Mouse (Mus musculus) myocyte (in vitro differentiated cells): ENCODE measurements around the gene Sobp. TPM values are rescaled to one million over a fixed set of nuclear protein-coding genes. Genes with fewer than 3 reads are reported as not detected.

Source experiments
- H3K27me3 ChIP-seq: one replicate; pipeline ENCODE4 v1.6.1; 2011; ENCODE audit not compliant: control insufficient read depth, insufficient read depth, insufficient read length
- H3K36me3 ChIP-seq: one replicate; pipeline ENCODE4 v1.6.1; 2011; ENCODE audit not compliant: control insufficient read depth, insufficient read depth
- H3K4me2 ChIP-seq: one replicate; pipeline ENCODE4 v1.6.1; 2011; ENCODE audit warnings: low read depth, control low read depth
- H3K4me3 ChIP-seq: one replicate; pipeline ENCODE4 v1.5.1; 2011; ENCODE audit warnings: mild to moderate bottlenecking, control low read depth, moderate library complexity
- H3K79me2 ChIP-seq: one replicate; pipeline ENCODE4 v1.6.1; 2011; ENCODE audit not compliant: control insufficient read depth, insufficient read depth
- H3ac ChIP-seq: one replicate; pipeline ENCODE4 v1.6.1; 2011; ENCODE audit not compliant: control insufficient read depth, insufficient read length
- CEBPB ChIP-seq: IDR thresholded peaks from 2 replicates; pipeline ENCODE4 v1.6.1; 2011; ENCODE audit warnings: mild to moderate bottlenecking, moderate library complexity; ENCODE audit not compliant: poor library complexity, insufficient read depth, severe bottlenecking
- E2F4 ChIP-seq: IDR thresholded peaks from one replicate; pipeline ENCODE4 v1.6.1; 2011; ENCODE audit warnings: mild to moderate bottlenecking, control low read depth, moderate library complexity; ENCODE audit not compliant: insufficient read depth
- MAX ChIP-seq: IDR thresholded peaks from one replicate; pipeline ENCODE4 v1.6.1; 2011; ENCODE audit warnings: low read depth, mild to moderate bottlenecking, control low read depth
- MYOD1 ChIP-seq, 3 experiments: IDR thresholded peaks; one replicate each; pipeline ENCODE4 v1.6.1; 2011; ENCODE audit warnings: control low read depth in 2 of 3, low read depth in 2 of 3, mild to moderate bottlenecking in 2 of 3, moderate library complexity in 1 of 3; ENCODE audit not compliant: insufficient read length in 2 of 3, control insufficient read depth in 1 of 3
- MYOG ChIP-seq, 3 experiments: IDR thresholded peaks; one replicate each; pipeline ENCODE4 v1.6.1; 2011; ENCODE audit warnings: control low read depth in 2 of 3, low read depth in 2 of 3, mild to moderate bottlenecking in 2 of 3; ENCODE audit not compliant: insufficient read length in 2 of 3, control insufficient read depth in 1 of 3, insufficient read depth in 1 of 3
- POLR2A ChIP-seq: IDR thresholded peaks from one replicate; pipeline ENCODE4 v1.6.1; 2011; ENCODE audit warnings: low read depth, mild to moderate bottlenecking, control low read depth, moderate library complexity; ENCODE audit not compliant: insufficient read length
- POLR2AphosphoS2 ChIP-seq: IDR thresholded peaks from one replicate; pipeline ENCODE4 v1.6.1; 2011; ENCODE audit warnings: low read depth, control low read depth; ENCODE audit not compliant: insufficient read length
- REST ChIP-seq: IDR thresholded peaks from one replicate; pipeline ENCODE4 v1.6.1; 2011; ENCODE audit warnings: mild to moderate bottlenecking, control low read depth, moderate library complexity; ENCODE audit not compliant: insufficient read depth, insufficient read length
- SRF ChIP-seq: IDR thresholded peaks from one replicate; pipeline ENCODE4 v1.6.1; 2011; ENCODE audit warnings: low read depth; ENCODE audit not compliant: control insufficient read depth, insufficient read length
- TCF12 ChIP-seq: IDR thresholded peaks from one replicate; pipeline ENCODE4 v1.6.1; 2011; ENCODE audit warnings: mild to moderate bottlenecking, control low read depth; ENCODE audit not compliant: poor library complexity, insufficient read depth, severe bottlenecking
- TCF3 ChIP-seq: IDR thresholded peaks from one replicate; pipeline ENCODE4 v1.6.1; 2011; ENCODE audit warnings: low read depth, control low read depth; ENCODE audit not compliant: insufficient read length
- USF1 ChIP-seq: IDR thresholded peaks from one replicate; pipeline ENCODE4 v1.6.1; 2011; ENCODE audit warnings: low read depth, mild to moderate bottlenecking, control low read depth, moderate library complexity
- polyA plus RNA-seq: library from polyadenylated mRNA; unstranded; fragments of >200 nt; fragmentation: generic; extraction: Trizol; gene quantifications from one replicate; pipeline ENCODE4 v1.2.1, GENCODE M21; 2012; ENCODE audit warnings: missing spikeins

Sobp gene
- polyA plus RNA-seq, 1 experiment = 3.2 TPM

DNA sequence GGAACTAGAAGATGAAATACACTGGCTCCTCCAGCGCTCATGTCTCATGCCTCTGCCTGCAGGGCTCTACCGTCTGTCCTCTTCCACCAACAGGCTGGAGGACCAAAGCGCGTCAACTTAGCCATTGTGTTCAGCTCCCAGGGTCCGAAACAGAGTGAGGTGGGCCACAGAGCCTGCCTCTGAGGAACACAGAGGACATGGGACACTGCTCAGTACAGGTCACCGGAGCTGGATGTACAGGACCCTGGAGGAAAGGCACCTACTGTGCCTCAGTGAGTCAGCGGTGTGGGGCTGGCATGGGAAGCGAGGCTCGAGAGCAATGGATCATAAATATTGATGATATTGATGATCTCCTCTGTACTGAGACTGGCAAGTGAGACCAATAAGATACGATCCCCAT lies 175.0 kb downstream of the Sobp start:
- Histone ChIP-seq H3K4me2 (no peak overlapping the region), H3K4me3 (no peak overlapping the region), H3K27me3 (no peaks in the 10 kb centered on the region), H3K79me2 (no peaks in the 10 kb centered on the region), H3K36me3 (no peaks in the 10 kb centered on the region), H3ac (no peak overlapping the region)
- TF ChIP-seq MYOG (IDR thresholded peaks at IDR 0.05; ENCODE audit: control insufficient read depth in 1 of 3, insufficient read depth in 1 of 3, insufficient read length in 2 of 3, low read depth in 2 of 3) (no peak), MYOD1 (IDR thresholded peaks at IDR 0.05; ENCODE audit: control insufficient read depth in 1 of 3, insufficient read length in 2 of 3, low read depth in 2 of 3) (no peak), CEBPB (no peak), TCF12 (no peak), SRF (no peak), TCF3 (no peak), MAX (no peak), POLR2AphosphoS2 (no peak), USF1 (no peak), POLR2A (no peak), REST (no peak), E2F4 (no peak)

DNA sequence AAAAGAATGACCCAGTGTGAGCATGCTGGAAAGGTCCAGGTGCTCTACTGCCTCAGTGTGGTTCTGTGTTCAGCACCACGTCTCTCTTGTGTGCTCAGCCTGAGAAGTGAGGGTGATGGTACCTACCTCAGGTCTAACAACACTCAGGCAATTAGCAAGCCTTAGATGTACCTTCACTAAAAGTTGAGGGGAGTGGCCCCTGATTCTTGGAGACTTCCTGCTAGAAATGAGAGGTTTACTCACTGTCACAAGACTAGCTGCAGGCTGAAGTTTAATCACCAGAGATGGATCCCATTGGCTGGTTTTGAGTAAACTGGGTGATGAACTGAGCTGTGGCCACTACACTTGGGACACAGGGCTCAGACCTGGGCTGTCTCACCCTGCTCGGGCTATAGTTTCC lies 177.1 kb downstream of the Sobp start:
- Histone ChIP-seq H3K4me2 (no peak overlapping the region), H3K27me3 (no peaks in the 10 kb centered on the region), H3ac (no peak overlapping the region), H3K4me3 (no peak overlapping the region), H3K36me3 (no peaks in the 10 kb centered on the region), H3K79me2 (no peaks in the 10 kb centered on the region)
- TF ChIP-seq POLR2AphosphoS2 (no peak), MYOD1 (IDR thresholded peaks at IDR 0.05; ENCODE audit: control insufficient read depth in 1 of 3, insufficient read length in 2 of 3, low read depth in 2 of 3) (no peak), SRF (no peak), CEBPB (no peak), MAX (no peak), POLR2A (no peak), REST (no peak), TCF3 (no peak), MYOG (IDR thresholded peaks at IDR 0.05; ENCODE audit: control insufficient read depth in 1 of 3, insufficient read depth in 1 of 3, insufficient read length in 2 of 3, low read depth in 2 of 3) (no peak), E2F4 (no peak), TCF12 (no peak), USF1 (no peak)

DNA sequence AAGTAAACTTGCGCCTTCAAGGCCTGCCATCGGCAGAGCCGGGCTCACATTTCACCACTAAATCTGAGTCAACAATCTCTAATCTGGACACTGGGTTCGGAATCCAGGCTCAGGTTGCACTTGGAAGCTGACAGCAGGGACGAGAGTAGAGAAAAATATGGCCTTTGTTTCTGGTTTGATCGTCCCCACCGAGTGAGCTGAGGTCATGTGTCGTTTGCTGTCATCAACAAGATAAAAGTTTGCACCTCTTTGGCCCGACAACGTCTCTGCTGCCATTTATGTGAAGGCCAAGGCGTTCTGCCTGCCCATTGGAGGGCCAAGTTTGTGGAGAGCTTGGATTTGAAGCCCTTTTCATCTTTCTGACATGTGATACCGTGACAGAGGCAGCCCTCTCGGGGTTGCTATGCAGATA lies 178.8 kb downstream of the Sobp start:
- Histone ChIP-seq H3K36me3 (no peaks in the 10 kb centered on the region), H3K79me2 (no peaks in the 10 kb centered on the region), H3K4me2 (peak overlapping the region; percentile 57), H3K4me3 (no peak overlapping the region), H3K27me3 (no peaks in the 10 kb centered on the region), H3ac (no peak overlapping the region)
- TF ChIP-seq USF1 (no peak), E2F4 (no peak), MYOG (IDR thresholded peaks at IDR 0.05; ENCODE audit: control insufficient read depth in 1 of 3, insufficient read depth in 1 of 3, insufficient read length in 2 of 3, low read depth in 2 of 3) (no peak), CEBPB (no peak), TCF3 (no peak), SRF (no peak), MYOD1 (IDR thresholded peaks at IDR 0.05; ENCODE audit: control insufficient read depth in 1 of 3, insufficient read length in 2 of 3, low read depth in 2 of 3) (no peak), TCF12 (no peak), POLR2A (no peak), MAX (no peak), POLR2AphosphoS2 (no peak)

DNA sequence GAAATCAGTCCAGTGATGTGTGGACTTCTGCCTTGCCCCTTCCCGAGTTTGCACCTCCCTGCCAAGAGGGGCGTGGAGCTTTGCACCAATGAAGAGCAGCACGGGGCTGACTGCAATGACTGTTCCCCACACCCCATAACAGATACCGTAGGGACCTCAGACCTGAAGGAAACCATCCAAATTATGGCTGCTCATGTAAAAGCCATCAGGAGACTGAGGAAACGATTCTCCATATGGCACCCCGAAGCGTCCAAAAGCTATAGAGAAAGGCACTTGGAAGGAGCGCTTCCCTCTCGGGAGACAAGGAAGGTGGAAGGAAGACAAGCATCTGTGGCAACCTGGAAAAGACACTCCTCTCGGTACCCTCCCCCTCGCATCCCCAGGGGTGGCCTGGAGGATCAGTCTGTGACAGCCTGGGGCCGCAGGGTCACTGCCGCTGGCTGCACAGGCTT lies 180.0 kb downstream of the Sobp start:
- TF ChIP-seq POLR2AphosphoS2 = no peak
- no peak for TF ChIP-seq TCF3
- no peak for TF ChIP-seq E2F4
- Histone ChIP-seq H3K27me3 (no peaks in the 10 kb centered on the region), H3K36me3 (no peaks in the 10 kb centered on the region), H3K4me2 (no peak overlapping the region), H3ac (no peak overlapping the region), H3K4me3 (no peak overlapping the region), H3K79me2 (no peaks in the 10 kb centered on the region)

DNA sequence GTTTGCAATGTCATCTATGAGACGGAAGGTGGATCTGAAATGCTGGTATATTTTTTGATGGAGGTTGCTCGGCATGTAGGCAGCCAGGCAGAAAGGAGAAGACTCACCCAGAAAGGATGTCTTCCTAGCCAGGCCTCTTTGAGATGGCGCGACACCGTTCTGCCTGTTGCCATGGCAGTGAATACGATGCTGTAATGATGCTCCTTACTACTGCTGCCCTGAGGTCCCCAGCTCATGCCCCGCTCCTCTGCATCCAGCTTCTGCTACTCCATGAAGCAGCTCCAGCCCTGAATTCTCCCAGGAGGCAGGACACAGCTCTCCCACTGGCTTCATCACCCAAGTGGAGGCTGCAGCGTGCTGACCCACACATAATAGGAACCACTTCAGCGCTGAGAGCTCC lies 183.3 kb downstream of the Sobp start:
- Histone ChIP-seq H3K4me3 (no peak overlapping the region), H3K36me3 (no peaks in the 10 kb centered on the region), H3K79me2 (no peaks in the 10 kb centered on the region), H3K4me2 (no peak overlapping the region), H3ac (no peak overlapping the region), H3K27me3 (no peaks in the 10 kb centered on the region)
- TF ChIP-seq USF1 = no peak
